Mouse (Mus musculus) neutrophil, adult 5-6 weeks (primary cell): Measurements from ENCODE around the gene Pih1d1. TPM values are rescaled to one million over a fixed set of nuclear protein-coding genes. Genes with fewer than 3 reads are reported as not detected.

Experiments
- ATAC-seq: fragments of 151-379, 151-347 bp; 2 replicates; pipeline ENCODE4 v1.8.0; 2017; ENCODE audit warnings: mild to moderate bottlenecking, moderate TSS enrichment; ENCODE audit not compliant: insufficient number of reproducible peaks, poor library complexity, low FRiP score, severe bottlenecking; ENCODE audit errors: extremely low read depth
- total RNA-seq: library from RNA; stranded (forward); fragments of 200-1000 nt; gene quantifications from 2 replicates; pipeline ENCODE4 v1.2.3, GENCODE M21; 2017

The Pih1d1 gene
- total RNA-seq, 1 experiment from 2014 or later, result 38.5 TPM

DNA sequence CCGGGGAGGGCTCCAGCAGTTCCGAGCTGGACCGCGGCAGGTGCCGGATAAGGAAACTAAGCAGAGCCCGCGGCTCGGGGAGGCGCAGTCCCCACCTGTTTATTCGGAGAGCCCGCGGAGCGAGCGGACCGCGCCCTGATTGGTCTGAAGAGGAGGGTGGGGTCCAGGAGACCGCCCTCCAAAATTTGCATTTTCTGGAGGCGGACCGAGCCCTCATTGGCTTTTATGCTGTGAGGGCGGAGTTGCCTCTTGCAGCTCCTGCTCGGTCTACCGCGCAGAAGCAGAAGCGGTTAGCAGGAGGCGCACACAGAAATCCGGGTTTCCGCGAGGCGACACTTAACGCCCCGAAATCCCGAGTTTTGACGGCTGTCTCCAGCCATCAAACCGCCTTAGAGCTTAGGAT lies 28.1 kb downstream of the Pih1d1 start:
- ATAC-seq, result peak; percentile 83

DNA sequence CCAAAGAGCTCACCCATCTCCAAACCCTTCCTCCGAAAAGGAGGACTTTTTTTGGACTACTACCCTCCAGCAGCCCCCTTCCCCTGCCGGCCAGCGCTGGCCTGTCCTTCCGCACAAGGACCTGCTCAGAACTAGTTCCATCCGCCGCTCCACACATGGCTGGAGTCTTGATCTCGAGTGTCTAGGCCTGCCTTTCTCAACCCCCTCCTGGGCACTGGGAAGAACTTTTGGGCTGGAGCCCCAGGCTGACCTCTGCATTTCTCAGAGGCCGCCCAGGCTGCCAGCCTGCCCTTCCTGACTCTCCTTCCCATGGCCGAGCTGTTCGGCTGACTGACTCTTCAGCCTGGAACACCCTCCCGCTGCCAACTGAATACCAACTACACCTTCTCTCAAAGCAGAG lies 28.5 kb downstream of the Pih1d1 start:
- ATAC-seq, result no peak

DNA sequence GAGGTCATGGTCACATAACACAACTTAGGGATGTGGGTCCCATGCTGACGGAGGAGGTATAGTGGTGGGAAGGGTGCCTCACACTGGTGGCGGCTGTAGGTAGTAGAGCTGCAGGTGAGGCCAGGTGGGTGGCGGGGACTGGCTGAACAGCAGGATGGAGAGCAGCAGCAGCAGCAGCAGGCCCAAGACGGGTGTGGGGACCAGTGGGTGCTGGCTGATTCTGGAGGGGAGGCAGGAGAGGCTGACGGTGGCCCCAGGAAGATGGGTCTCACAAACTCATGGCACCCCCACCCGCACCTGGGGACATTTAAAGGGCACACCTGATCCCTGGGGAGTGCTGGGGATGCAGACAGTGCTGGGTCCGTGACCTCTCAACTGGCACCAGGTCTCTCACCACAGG lies 29.6 kb downstream of the Pih1d1 start:
- no peak for ATAC-seq

DNA sequence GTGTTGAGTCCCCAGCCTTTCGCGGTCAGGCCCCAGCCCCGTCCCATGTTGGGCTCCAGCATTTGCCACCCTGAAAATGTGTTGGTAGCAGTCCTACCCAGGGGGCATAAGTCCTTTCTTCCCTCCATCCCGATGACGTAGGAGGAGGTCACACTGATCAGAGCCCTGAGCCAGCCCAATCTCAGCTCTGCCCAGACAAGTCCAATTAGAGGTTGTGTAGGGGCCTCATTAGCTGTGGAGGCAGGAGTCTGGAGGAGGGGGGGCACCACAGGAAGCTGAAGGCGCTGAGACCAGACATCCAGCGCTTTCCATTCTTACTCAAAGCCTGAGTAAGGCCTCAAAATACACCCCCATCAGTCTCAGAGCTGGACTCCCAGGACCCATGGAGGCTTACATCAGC lies 31.8 kb downstream of the Pih1d1 start:
- no peak for ATAC-seq

DNA sequence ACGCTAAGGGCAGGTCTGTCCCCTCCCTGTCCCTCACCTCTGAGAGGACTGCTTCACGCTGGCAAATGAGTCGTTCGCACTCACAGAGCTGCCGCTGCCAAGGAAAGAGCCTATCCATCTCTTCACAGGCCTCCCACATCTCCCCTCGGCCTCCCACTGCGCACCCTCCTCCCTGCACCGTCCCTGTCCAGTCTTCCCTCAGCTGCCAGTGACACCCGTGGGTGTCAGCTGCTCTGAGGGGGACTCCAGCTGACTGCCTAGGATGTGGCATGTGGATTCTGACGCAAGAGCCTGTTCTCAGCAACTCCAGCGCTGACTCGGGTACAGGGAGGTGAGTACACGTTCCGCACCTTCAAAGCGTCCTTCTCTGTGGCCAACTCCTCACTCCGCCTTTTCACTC lies 35.5 kb downstream of the Pih1d1 start:
- no peak for ATAC-seq

DNA sequence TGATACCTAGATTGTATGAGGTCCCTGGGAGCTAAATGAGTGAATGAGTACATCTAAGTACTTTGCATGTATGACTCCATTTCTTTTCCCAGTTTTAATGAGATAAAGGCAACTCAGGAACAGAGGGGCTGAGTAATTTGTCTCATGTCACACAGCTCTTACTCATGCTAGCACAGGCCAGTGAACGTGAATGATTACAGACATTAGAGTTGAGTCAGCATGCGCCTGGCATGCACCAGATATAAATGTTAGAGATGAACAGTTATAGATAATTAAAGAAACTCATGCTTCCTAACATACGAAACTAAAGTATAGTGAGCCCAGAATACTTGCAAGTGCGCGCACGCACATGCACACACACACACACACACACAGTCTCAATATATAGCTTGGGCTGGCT lies 36.1 kb downstream of the Pih1d1 start:
- no peak for ATAC-seq

DNA sequence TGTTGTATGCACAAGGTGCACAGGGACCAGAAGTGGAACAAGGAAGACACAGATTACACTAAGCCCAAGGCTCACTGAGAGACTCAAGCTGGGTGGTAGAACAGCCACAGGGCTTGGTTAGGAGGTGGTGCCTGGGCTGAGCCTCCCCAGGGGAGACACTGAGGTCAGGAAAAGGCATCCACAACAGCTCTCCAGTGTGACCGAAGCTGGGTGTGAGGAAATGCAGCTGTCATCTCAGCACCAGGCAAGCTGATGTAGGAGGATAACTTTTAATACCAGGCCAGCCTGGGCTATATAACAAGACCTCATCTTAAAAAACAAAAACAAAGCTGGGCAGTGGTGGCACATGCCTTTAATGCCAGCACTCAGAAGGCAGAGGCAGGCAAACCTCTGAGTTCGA lies 37.1 kb downstream of the Pih1d1 start:
- no peak for ATAC-seq

DNA sequence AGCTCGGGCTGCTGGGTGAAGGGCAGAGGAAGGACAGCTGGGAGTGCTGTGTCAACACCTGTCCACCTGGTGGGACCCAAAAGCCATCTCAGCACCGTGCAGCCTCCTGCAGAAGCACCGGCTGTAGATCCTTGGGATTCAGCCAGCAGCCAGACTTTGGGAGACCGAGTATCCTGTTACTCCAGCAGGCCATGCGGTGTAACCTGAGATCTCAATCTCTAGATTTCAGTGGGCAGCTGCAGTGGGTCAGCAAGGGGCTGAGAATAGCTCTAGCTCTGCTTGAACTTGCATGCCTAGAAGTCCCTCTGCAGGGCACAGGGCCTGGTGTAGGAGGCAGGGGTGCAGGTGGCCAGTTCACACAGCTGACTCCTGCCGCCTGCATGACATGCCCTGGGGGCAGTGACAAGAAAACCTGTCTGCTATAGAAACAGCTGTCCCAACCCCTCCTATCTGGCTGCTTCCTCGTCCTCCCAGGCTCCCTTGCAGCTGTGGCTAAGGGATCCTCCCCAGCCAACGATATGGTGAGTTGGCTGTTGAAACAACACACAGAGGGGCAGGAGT lies 37.8 kb downstream of the Pih1d1 start:
- ATAC-seq, result no peak

DNA sequence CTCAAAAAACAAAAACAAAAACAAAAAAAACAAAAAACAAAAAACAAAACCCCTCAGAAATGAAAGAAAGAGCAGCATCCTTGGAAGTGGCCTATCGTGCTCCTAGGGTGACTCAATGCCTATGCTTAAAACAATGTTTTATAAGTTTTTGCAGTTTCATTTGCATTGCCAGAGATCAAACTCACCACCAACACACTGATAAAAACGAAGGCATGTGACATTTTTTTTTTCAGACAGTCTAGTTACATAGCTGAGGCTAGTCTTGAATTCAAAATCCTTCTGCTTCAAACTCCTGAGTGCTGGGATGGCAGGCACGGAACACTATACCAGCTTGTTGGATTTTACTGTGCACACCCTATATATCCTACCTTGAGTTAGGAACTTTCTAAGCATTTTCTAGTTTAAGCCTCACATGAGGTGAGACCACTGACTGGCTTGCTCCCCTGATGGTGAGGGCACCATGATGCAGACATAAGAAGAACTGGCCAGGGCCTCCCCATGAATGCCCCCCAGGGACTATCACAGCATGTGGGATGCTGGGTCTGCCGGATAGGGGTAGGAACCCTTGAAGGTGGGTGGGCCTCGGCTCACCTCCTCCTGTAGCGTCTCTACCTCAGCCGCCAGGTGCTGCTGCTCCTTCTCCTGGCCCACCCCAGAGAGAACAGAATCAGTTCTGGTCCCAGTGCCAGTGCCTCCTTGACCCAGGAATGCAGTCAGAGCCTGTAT lies 38.6 kb downstream of the Pih1d1 start:
- no peak for ATAC-seq

DNA sequence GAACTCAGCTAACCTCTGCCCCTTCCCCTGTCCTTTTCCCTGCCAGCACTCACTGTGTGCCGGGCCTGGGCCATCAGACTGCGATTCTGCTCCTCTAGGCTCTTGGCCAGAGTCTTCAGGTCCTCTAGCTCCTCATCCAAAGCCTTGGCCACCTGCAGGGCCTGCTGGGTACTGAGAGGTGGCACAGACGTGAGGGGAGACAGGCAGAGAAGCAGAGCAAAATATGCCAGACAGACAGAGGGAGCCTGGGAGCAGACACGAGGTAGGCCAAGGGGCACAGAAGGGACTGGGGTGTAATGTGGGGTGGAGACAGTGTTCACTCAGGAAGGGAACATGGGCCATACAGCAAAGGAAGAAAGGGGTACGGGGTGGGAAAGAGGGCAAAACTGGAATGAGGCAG lies 39.3 kb downstream of the Pih1d1 start:
- ATAC-seq, result no peak

DNA sequence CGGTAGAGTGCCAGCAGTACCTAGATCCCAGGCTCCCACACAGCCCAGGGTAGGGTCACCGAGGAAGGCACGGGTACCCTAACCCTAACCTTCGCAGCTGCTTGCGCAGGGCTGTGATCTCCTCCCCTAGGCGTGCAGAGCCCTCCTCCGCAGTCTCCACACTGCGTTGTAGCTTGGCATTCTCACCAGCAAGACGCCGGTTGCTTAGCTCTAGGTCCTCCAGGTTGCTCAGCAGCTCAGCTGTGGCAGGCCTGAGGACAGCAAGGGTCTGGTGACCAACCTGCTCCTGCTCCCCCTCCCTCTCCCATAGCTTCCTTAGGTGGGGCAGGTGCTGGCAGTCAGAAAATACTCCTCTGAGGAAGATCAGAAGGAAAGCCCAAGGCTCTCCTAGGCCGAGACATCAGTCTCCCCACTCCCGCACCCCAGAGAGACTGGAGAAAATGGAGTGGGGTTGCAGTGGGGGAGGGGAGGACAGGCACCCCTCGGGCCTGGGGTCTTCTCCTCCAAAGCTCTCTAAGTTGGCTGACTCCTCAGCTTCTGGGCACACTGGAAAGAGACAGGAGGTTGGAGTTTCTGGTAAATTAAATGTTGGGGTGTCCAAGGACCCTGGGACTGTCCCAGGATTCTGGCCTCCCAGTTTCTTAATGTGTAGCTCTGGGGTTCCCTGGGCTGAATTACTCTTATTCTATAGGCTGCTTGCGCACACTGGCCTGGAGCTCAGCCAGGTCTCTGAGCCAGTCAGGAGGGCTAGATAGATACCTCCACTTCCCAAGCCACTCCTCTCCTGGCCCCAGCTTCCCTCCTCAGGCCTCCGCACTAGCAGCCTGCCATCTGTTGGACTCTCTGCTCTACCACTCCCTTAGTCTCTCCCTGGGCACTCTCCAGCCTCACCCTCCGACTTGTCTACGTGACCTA lies 40.0 kb downstream of the Pih1d1 start:
- ATAC-seq, result no peak

DNA sequence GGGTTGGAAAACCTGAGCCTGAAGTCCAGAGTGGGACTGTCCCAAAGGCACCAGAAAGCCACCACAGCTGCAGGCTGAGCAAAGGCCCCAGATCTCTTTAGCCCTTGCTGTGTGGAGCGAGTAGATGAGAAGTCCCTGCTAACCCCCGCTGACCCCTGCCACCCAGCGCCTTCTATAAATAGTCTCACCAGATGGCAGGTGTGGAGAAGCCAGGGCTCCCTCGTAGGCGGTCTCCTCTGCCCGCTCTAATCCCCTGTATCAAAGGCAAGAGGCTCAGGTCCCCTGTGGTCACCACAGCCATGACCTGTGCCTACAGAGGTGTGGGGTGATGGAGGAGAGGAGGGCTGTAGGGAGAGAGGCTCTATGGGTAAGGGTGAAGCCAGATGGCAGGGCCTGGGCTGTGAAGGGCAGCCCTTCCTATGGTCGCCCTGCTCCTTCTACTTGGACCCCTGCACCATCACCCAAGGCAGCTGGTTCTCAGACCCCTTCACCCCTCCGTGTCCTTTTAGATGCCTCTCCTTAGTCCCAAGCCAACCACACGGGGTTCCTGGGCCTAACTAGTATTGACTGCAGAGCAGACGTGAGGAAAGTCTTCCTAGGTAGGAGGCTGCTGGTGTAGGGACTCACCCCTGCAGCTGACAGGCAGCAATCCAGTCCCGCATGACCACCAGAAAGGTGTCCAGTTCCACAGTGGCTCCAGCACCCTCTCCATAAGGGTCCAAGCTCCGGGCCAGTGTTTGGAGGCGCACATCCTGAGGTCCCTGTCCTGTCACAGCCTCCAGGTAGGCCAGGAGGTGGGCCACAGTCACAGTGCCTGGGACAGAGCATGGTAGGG lies 41.5 kb downstream of the Pih1d1 start:
- ATAC-seq, result no peak

DNA sequence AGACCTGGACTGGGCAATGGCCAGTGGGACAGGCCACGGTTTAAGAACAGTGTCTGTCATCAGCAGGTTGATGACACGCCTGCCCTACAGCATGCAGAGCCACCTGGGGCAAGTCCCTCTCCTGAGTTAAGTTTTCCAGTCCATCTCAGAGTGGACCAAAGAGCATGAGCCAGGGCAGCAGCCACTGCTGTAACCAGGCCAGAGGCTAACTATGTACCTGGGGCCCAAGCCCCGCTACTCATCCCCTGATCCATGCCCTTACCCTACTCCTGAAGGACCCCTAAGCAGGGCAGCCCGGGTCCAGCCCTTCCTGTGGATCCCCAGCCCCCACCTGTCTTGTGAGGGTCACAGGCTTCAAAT lies 42.1 kb downstream of the Pih1d1 start:
- no peak for ATAC-seq

DNA sequence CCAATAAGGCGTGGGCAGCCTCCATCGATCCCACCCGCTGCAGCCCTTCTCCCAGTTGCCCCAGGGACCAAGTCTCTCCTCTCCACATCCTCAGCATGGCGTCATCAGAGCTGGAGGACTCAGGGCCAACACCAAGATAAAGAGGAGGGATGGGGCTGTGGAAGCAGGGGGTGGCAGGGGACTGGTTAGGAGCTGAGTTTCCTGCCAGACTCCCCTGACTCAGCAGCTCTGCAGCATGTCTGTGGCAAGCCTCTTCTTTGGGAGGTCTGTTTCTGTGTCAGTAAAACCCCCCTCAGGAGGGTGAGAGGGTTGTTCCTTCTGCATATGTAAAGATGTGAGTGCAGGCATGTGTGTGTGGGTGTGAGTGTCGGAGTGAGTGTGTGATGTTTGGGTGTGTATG lies 42.9 kb downstream of the Pih1d1 start:
- no peak for ATAC-seq

DNA sequence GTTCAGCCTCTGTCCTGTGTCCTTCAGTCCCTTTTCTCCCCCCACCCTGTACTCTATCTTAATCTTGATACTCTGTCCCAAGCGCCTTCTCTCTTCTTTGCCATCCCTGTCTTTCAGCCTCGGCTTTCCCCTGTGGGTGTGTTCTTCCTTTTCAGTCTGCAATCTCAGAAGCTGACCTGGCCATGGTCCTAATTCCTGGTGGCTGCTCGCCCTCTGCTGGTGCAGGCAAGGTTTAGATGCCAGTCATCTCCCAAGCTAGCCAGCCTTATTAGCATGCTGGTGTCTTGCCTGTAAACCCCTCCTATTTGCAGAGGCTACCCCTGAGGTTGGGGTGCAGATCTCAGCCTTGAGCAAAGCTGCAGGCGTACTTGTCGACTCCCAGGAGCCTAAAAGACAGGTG lies 44.3 kb downstream of the Pih1d1 start:
- ATAC-seq, result peak; percentile 39; the same call in 1 of the 2 replicates

DNA sequence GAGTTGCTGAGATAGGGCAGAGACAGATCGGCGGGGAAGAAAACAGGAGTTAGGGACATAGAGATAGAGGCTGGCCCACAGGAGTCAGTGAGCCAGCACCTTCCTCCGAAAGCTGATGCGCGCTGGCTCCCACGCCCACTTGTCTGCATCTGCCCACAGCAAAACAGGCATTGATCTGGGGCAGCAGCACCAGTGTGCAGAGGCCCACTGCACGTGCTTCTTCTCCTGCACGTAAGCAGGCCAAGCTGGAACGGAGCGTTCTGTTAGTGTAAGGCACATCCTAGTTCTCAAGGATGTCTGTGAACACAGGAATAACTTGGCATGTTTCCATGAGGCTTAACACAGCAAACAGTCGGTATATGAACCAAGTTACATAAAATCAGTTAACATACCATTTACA lies 44.9 kb downstream of the Pih1d1 start:
- no peak for ATAC-seq

DNA sequence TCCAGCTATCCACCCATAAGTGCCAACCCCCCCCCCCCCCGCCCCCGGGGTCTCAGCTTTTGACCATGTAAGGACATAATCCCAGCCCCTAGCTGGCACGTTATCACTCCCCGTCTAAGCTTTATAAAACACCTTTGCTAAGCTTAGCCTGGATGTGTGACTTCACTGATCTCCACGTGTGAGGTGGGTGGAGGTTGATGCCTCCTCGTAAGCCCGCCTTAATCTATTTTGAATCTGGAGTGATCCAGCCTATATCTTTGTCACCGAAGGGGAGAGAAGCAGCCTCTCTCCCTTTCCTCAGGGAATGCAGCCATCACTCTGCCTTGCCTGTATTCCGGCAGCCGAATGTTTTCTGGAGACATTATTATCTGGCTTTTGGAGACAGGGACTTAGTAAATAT lies 48.6 kb downstream of the Pih1d1 start:
- no peak for ATAC-seq

DNA sequence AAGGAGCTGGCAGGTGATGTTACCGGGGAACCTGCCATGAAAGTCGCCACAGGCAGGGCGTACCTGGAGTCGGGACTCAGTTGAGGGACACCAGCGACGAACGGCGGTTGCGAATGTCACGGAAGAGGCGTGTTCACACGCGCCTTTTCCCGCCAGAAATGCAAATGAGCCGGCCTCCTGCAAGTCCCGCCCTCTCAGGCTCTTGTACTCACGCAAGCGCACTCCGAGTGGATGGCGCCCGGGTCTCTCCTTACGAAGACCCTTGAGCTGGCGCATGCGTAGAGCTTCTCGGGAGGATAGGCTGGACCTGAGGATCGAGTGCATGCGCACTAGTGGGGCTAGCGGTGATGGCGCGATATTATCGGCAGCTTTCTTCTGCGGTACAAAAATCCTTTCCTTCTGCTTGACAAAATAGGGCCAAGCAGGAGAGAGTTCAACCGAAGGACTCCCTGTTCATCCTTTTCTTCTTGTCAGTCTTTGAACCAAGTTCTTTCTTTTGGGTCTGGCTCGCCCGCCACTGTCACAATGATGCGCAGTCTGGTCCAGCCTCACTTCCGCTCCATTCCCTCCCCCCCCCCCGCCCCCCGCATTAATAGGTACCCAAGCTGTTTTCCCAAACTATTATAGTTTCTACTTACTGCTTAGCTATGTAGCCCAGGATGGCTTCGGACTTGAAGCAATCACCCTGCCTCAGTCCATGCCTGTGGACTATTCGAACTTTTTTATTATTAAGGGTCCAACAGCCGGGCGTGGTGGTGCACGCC lies 50.5 kb downstream of the Pih1d1 start, which contains the start of gene Ccdc155:
Ccdc155 (minus strand) TSS at position 513 of the 764 bp plus-strand sequence.
- ATAC-seq, result peak; percentile 82
